Mouse (Mus musculus) neural tube, embryonic 12.5 days (tissue): ENCODE results near the gene Arhgef7. TPM values are rescaled to one million over a fixed set of nuclear protein-coding genes. Genes with fewer than 3 reads are reported as not detected.

ENCODE experiments used
- ATAC-seq: fragments of 200-750 bp; cut with Nextera tagmentation; 2 replicates; pipeline ENCODE4 v1.8.0; 2017; ENCODE audit warnings: low read depth, mild to moderate bottlenecking, moderate TSS enrichment, moderate library complexity; ENCODE audit not compliant: low FRiP score
- H3K27ac ChIP-seq: fragments of 300-500 bp; sonication (generic); 2 replicates; pipeline ENCODE4 v1.5.1; 2016
- H3K27me3 ChIP-seq: fragments of 300-500 bp; sonication (generic); replicated peaks from 2 replicates; pipeline ENCODE4 v1.6.1; 2016; ENCODE audit warnings: mild to moderate bottlenecking
- H3K36me3 ChIP-seq: fragments of 300-500 bp; sonication (generic); 2 replicates; pipeline ENCODE4 v1.6.1; 2016; ENCODE audit warnings: mild to moderate bottlenecking
- H3K4me1 ChIP-seq: fragments of 300-500 bp; sonication (generic); 2 replicates; pipeline ENCODE4 v1.6.1; 2016
- H3K4me2 ChIP-seq: fragments of 300-500 bp; sonication (generic); replicated peaks from 2 replicates; pipeline ENCODE4 v1.6.1; 2016; ENCODE audit warnings: mild to moderate bottlenecking
- H3K4me3 ChIP-seq: fragments of 300-500 bp; sonication (generic); 2 replicates; pipeline ENCODE4 v1.5.1; 2016
- H3K9ac ChIP-seq: fragments of 300-500 bp; sonication (generic); 2 replicates; pipeline ENCODE4 v1.6.1; 2016; ENCODE audit warnings: mild to moderate bottlenecking
- H3K9me3 ChIP-seq: fragments of 300-500 bp; sonication (generic); 2 replicates; pipeline ENCODE4 v1.6.1; 2016; ENCODE audit warnings: mild to moderate bottlenecking
- WGBS: fragments of 180-500 bp; shearing (Covaris S2); methylation state at CpG from one replicate; pipeline ENCODE4 v1.1.7; 2016; 5-methylcytosine and 5-hydroxymethylcytosine counted together
- polyA plus RNA-seq: library from polyadenylated mRNA; unstranded; fragments of >200 nt; fragmentation: Nextera tagmentation; extraction: Ambion mirVana; gene quantifications from 2 replicates; pipeline ENCODE4 v1.2.1, GENCODE M21; 2016

Gene Arhgef7
- polyA plus RNA-seq, 1 experiment from 2014 or later = 83.7 TPM

DNA sequence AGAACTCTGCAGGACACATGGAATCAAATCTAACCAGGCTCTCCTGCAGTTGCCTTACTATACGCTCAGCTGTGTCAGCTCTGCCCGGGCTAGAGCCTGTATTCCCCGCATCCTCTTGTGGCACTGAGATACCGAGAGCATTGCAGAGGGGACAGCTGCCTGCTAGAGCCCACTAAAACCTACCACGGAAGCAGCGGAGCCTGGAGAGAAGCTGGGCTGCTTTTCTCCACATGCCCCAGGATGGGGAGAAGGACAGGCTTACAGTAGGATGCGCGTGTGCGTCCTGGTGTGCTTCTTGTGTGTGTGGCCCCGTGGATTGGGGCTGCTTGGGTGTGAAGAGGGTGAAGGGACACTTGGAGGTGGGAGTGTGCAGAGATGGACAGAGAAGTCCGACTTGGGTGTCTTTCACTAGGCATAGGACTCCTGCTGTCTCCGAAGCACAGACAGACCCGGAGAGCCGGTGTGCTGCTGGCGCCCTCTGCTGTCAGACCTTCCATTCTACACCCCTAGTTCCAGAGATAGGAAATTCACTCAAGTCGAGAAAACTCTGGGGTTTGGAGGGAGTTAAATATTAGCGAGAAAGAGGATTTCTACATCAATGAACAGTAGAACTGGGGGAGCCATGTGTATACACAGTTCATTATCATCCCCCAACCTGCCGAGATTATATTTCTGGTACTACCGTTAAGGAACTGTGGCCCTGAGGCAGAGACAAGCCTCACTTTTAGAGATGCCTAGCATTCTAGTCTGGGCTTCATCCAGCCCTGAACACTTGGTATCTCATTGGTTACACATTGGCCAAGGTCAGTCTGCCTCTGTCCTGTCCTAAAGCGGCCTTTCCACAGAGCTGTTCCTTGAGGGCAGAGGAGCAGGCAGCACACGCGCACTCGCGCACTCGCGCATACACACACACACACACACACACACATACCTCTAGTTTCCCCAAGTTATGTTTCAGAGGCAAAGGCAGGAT, 27.2 kb upstream of the Arhgef7 start:
- WGBS = 39% methylated on average over 26 of the region's 26 CpGs
- 0 out of 2 replicates have a peak, but pooled peaks cover 5% of the 10 kb centered on the region for H3K9me3 ChIP-seq
- H3K4me1 ChIP-seq = peaks cover 4% of the 10 kb centered on the region
- H3K27ac ChIP-seq = no peak overlapping the region
- H3K36me3 ChIP-seq = no peaks in the 10 kb centered on the region
- peak; percentile 77 for ATAC-seq
- H3K4me3 ChIP-seq = 0 out of 2 replicates have a peak overlapping the region, but pooled peaks have one; percentile 5
- peak overlapping the region; percentile 51 for H3K4me2 ChIP-seq
- no peaks in the 10 kb centered on the region for H3K27me3 ChIP-seq
- H3K9ac ChIP-seq = 0 out of 2 replicates have a peak overlapping the region, but pooled peaks have one; percentile 30

- WGBS = 66% methylated on average over 6 of the region's 6 CpGs
- no peaks in the 10 kb centered on the region for H3K27me3 ChIP-seq
- ATAC-seq = no peak
- peak within 1 kb of the TSS; percentile 51 for H3K4me2 ChIP-seq
- H3K9ac ChIP-seq = 0 out of 2 replicates have a peak within 1 kb of the TSS, but pooled peaks have one; percentile 30
- H3K36me3 ChIP-seq = no peaks in the 10 kb centered on the region
- H3K4me3 ChIP-seq = 0 out of 2 replicates have a peak within 1 kb of the TSS, but pooled peaks have one; percentile 5
- 0 out of 2 replicates have a peak, but pooled peaks cover 5% of the 10 kb centered on the region for H3K9me3 ChIP-seq
- peaks cover 4% of the 10 kb centered on the region for H3K4me1 ChIP-seq
- no peak within 1 kb of the TSS for H3K27ac ChIP-seq
Observed at GRCm38 (mm10) chr8:11701033-11701362, 26.5 kb upstream of the Arhgef7 start, which contains the start of gene 1700016D06Rik. TSS of gene 1700016D06Rik (minus strand) at chr8:11701063.

DNA sequence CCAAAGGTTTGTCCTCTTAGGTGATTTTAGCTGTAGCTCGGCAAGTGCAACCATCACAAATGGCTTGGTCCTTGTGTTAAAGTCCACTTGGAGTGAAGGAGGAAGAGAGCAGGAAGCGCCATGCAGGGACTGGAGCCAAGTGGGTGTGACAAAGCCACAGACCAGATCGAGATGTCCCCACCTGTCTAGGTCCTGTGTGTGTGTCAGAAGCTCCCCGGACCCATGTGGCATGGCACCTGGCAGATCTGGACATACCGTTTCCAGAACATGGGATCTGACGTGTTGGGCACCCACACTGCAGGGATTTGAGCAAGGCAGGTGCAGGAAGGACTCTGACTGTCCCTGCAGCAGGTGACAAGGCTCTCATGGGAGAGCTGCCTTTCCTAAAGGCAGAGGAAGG, 26.1 kb upstream of the Arhgef7 start:
- H3K4me3 ChIP-seq = no peak overlapping the region
- 0 out of 2 replicates have a peak, but pooled peaks cover 5% of the 10 kb centered on the region for H3K9me3 ChIP-seq
- H3K4me1 ChIP-seq = peaks cover 4% of the 10 kb centered on the region
- 88% methylated on average over 6 of the region's 6 CpGs for WGBS
- ATAC-seq = no peak
- no peaks in the 10 kb centered on the region for H3K27me3 ChIP-seq
- H3K36me3 ChIP-seq = no peaks in the 10 kb centered on the region
- no peak overlapping the region for H3K27ac ChIP-seq
- H3K4me2 ChIP-seq = no peak overlapping the region
- H3K9ac ChIP-seq = no peak overlapping the region

GRCm38 (mm10) chr8:11703789-11704188, 23.7 kb upstream of the Arhgef7 start:
- H3K4me1 ChIP-seq = peaks cover 4% of the 10 kb centered on the region
- no peak overlapping the region for H3K4me2 ChIP-seq
- H3K4me3 ChIP-seq = no peak overlapping the region
- no peak overlapping the region for H3K9ac ChIP-seq
- WGBS = 84% methylated on average over 5 of the region's 5 CpGs
- no peaks in the 10 kb centered on the region for H3K36me3 ChIP-seq
- H3K27ac ChIP-seq = no peak overlapping the region
- 0 out of 2 replicates have a peak, but pooled peaks cover 5% of the 10 kb centered on the region for H3K9me3 ChIP-seq
- no peaks in the 10 kb centered on the region for H3K27me3 ChIP-seq
- ATAC-seq = no peak

DNA sequence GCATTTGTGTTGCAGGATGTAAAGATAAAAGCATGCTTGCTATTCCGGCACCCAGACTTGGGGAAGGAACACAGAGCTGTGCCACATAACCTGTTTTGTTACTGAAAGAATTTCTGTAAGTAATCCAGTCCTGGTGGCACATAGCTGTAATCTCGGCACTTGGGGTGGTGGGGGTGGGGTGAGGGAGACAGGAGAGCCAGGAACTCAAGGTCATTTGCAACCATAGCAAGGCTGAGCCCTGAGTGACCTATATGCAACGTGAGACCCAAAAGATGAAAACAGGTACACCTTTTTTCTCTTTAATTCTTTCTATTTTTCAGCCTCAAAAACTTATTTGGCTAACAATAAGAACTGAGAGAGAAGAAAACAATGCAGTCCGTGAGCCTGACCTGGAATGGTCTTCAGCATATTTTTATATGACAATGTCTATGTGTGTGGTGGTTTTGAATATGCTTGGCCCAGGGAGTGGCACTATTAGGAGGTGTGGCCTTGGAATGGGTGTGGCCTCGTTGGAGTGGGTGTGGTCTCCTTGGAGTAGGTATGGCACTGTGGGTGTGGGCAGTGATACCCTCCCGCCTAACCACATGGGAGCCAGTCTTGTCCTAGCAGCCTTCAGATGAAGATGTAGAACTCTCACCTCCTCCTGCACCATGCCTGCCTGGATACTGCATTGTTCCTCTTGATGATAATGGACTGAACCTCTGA, 22.7 kb upstream of the Arhgef7 start:
- Histone ChIP-seq H3K4me1 (peaks cover 4% of the 10 kb centered on the region), H3K27ac (no peak overlapping the region), H3K27me3 (no peaks in the 10 kb centered on the region), H3K36me3 (no peaks in the 10 kb centered on the region), H3K4me3 (no peak overlapping the region), H3K4me2 (no peak overlapping the region), H3K9me3 (0 out of 2 replicates have a peak, but pooled peaks cover 5% of the 10 kb centered on the region), H3K9ac (no peak overlapping the region)
- no peak for ATAC-seq
- WGBS = 78% methylated on average over 6 of the region's 6 CpGs

GRCm38 (mm10) chr8:11705818-11706217, 21.7 kb upstream of the Arhgef7 start:
- WGBS = 86% methylated on average over 12 of the region's 12 CpGs
- no peak overlapping the region for H3K4me3 ChIP-seq
- ATAC-seq = no peak

DNA sequence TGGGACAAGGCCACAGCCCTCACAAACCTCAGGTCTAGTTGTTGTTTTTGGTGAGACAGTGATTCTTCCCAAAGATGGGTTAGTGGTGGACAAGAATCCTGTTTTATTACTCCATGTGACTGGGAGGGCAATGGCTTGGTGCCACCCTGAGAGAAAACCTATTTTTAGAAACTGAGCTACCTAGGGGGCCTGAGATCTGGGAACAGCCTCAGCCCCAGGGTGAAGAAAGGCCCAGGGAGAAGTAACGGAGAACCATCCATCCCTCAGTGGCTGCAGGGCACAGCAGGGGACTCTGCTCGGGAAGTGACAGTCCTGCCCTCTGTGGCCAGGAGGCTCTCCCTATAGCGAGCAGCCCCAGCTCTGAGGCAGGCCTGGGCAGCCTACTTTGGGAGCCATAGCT, 19.8 kb upstream of the Arhgef7 start:
- H3K9ac ChIP-seq = no peak overlapping the region
- H3K4me1 ChIP-seq = 0 out of 2 replicates have a peak, but pooled peaks cover 5% of the 10 kb centered on the region
- H3K4me3 ChIP-seq = no peak overlapping the region
- no peak overlapping the region for H3K27ac ChIP-seq
- H3K36me3 ChIP-seq = no peaks in the 10 kb centered on the region
- WGBS = 8% methylated on average over 3 of the region's 3 CpGs
- H3K27me3 ChIP-seq = no peaks in the 10 kb centered on the region
- no peak overlapping the region for H3K4me2 ChIP-seq
- no peak for ATAC-seq
- 0 out of 2 replicates have a peak, but pooled peaks cover 5% of the 10 kb centered on the region for H3K9me3 ChIP-seq

More at GRCm38 (mm10) chr8:11705818-11706217, 21.7 kb upstream of the Arhgef7 start:
- H3K27me3 ChIP-seq = no peaks in the 10 kb centered on the region
- no peak overlapping the region for H3K4me2 ChIP-seq
- H3K9me3 ChIP-seq = 0 out of 2 replicates have a peak, but pooled peaks cover 5% of the 10 kb centered on the region
- H3K4me1 ChIP-seq = 0 out of 2 replicates have a peak, but pooled peaks cover 1% of the 10 kb centered on the region
- H3K36me3 ChIP-seq = no peaks in the 10 kb centered on the region
- no peak overlapping the region for H3K9ac ChIP-seq
- no peak overlapping the region for H3K27ac ChIP-seq

GRCm38 (mm10) chr8:11708815-11709214, 18.7 kb upstream of the Arhgef7 start:
- no peaks in the 10 kb centered on the region for H3K36me3 ChIP-seq
- 67% methylated on average over 2 of the region's 2 CpGs for WGBS
- H3K4me3 ChIP-seq = no peak overlapping the region
- H3K27ac ChIP-seq = no peak overlapping the region
- no peaks in the 10 kb centered on the region for H3K27me3 ChIP-seq
- no peak for ATAC-seq
- no peak overlapping the region for H3K9ac ChIP-seq
- H3K4me2 ChIP-seq = no peak overlapping the region
- 0 out of 2 replicates have a peak, but pooled peaks cover 3% of the 10 kb centered on the region for H3K9me3 ChIP-seq
- 0 out of 2 replicates have a peak, but pooled peaks cover 5% of the 10 kb centered on the region for H3K4me1 ChIP-seq

GRCm38 (mm10) chr8:11709542-11709941, 18.0 kb upstream of the Arhgef7 start:
- H3K4me1 ChIP-seq = 0 out of 2 replicates have a peak, but pooled peaks cover 5% of the 10 kb centered on the region
- no peak overlapping the region for H3K4me2 ChIP-seq
- no peaks in the 10 kb centered on the region for H3K9me3 ChIP-seq
- H3K36me3 ChIP-seq = no peaks in the 10 kb centered on the region
- no peak overlapping the region for H3K4me3 ChIP-seq
- no peak overlapping the region for H3K9ac ChIP-seq
- H3K27me3 ChIP-seq = no peaks in the 10 kb centered on the region
- ATAC-seq = no peak
- H3K27ac ChIP-seq = no peak overlapping the region
- 86% methylated on average over 3 of the region's 3 CpGs for WGBS

- Histone ChIP-seq H3K27ac (no peak overlapping the region), H3K27me3 (no peaks in the 10 kb centered on the region), H3K4me2 (no peak overlapping the region), H3K4me3 (no peak overlapping the region), H3K9me3 (no peaks in the 10 kb centered on the region), H3K4me1 (0 out of 2 replicates have a peak, but pooled peaks cover 5% of the 10 kb centered on the region), H3K36me3 (no peaks in the 10 kb centered on the region), H3K9ac (no peak overlapping the region)
- ATAC-seq = no peak
- 55% methylated on average over 5 of the region's 5 CpGs for WGBS
Observed at GRCm38 (mm10) chr8:11710415-11710814, 17.1 kb upstream of the Arhgef7 start.

DNA sequence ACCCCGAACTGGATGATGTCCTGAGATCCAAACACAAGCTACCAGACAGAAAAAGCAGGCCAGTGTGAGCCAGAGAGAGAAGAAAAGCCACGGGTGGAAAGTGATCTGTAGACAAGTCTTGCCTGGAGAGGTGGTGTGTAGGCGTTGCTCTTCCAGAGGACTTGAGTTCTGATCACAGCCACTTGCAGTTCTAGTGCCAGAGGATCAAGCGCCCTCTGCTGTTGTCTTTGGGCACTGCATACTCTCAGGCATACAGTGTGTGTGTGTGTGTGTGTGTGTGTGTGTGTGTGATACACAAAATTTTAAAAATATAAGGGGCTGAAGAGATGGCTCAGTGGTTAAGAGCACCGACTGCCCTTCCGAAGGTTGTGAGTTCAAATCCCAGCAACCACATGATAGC, 15.3 kb upstream of the Arhgef7 start:
- Histone ChIP-seq H3K9ac (no peak overlapping the region), H3K36me3 (no peaks in the 10 kb centered on the region), H3K4me3 (no peak overlapping the region), H3K4me1 (0 out of 2 replicates have a peak, but pooled peaks cover 5% of the 10 kb centered on the region), H3K9me3 (no peaks in the 10 kb centered on the region), H3K27me3 (no peaks in the 10 kb centered on the region), H3K27ac (no peak overlapping the region), H3K4me2 (no peak overlapping the region)
- WGBS = 85% methylated on average over 6 of the region's 6 CpGs
- no peak for ATAC-seq

- Histone ChIP-seq H3K4me1 (no peaks in the 10 kb centered on the region), H3K36me3 (no peaks in the 10 kb centered on the region), H3K4me2 (no peak overlapping the region), H3K27me3 (no peaks in the 10 kb centered on the region; the same call in 1 of the 2 replicates), H3K9ac (no peak overlapping the region), H3K9me3 (no peaks in the 10 kb centered on the region), H3K4me3 (no peak overlapping the region), H3K27ac (no peak overlapping the region)
- WGBS = 87% methylated on average over 4 of the region's 4 CpGs
- ATAC-seq = no peak
Observed at GRCm38 (mm10) chr8:11717194-11717593, 10.3 kb upstream of the Arhgef7 start.
